Mouse (Mus musculus) CH12.LX (cell line): ENCODE measurements at regions not wholly inside any gene's neighbourhood (a gene's known extent, or its start where the extent isn't known, plus 50 kb on each side); places are given as distances from the start of the nearest gene placed in this dataset.

Experiments
- RAD21 ChIP-seq: IDR thresholded peaks from 2 replicates; pipeline ENCODE4 v1.6.1; 2011; ENCODE audit warnings: low read depth, mild to moderate bottlenecking, low read length, improper control_type of control experiment, moderate library complexity
- ZKSCAN1 ChIP-seq: IDR thresholded peaks from 2 replicates; pipeline ENCODE4 v1.6.1; 2012; ENCODE audit warnings: low read depth, inconsistent platforms, low read length, improper control_type of control experiment, borderline replicate concordance
- ZNF384 ChIP-seq: IDR thresholded peaks from 2 replicates; pipeline ENCODE4 v1.6.1; 2012; ENCODE audit warnings: low read depth, low read length, improper control_type of control experiment, inconsistent platforms

DNA sequence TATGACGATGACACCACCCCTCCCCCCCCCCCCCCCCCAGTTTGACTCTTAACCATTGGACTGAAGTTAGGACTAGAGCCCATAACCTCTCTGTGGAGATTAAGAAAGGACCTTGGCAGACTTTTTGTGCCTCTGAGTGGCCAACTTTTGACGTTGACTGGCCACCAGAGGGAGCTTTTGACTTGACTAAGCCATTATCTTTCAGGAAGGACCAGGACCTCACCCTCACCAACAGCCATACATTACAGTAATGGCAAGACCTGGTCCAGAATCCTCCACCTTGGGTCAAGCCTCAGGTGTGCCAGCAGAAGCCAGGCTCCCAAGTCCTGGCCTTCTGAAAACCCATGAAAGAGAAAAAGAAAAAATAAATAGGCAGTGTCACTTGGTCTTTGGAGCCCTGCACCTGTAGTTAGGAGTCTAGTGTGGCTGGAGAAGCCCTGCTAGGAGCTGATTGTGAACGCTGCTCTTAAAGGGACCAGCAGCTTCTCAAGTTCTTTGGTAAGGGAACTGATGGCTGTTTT is 90.3 kb upstream of the Plcl2 start:
- TF ChIP-seq RAD21 (peak; percentile 75), ZKSCAN1 (no peak), ZNF384 (no peak)
